Mouse (Mus musculus) intestine, embryonic 14.5 days (tissue): Measurements from ENCODE around the gene Phactr4. TPM values are rescaled to one million over a fixed set of nuclear protein-coding genes. Genes with fewer than 3 reads are reported as not detected.

Experiments used
- ATAC-seq: fragments of 200-750 bp; cut with Nextera tagmentation; replicated peaks from 2 replicates; pipeline ENCODE4 v1.8.0; 2017; ENCODE audit warnings: low read depth, moderate number of reproducible peaks, moderate TSS enrichment, moderate library complexity; ENCODE audit not compliant: low FRiP score, low TSS enrichment
- DNase-seq: peaks from one replicate; pipeline ENCODE4 v3.0.0-alpha.2; 2018; ENCODE audit warnings: low spot score
- H3K27ac ChIP-seq: fragments of 300-500 bp; sonication (generic); 2 replicates; pipeline ENCODE4 v1.5.1; 2014; ENCODE audit warnings: low read depth, mild to moderate bottlenecking, control low read depth
- H3K27me3 ChIP-seq: fragments of 300-500 bp; sonication (generic); replicated peaks from 2 replicates; pipeline ENCODE4 v1.6.1; 2014; ENCODE audit warnings: low read length, control low read depth; ENCODE audit not compliant: control insufficient read depth, insufficient read depth
- H3K36me3 ChIP-seq: fragments of 300-500 bp; sonication (generic); 2 replicates; pipeline ENCODE4 v1.6.1; 2014; ENCODE audit warnings: low read length, control low read depth; ENCODE audit not compliant: control insufficient read depth, insufficient read depth
- H3K4me1 ChIP-seq: fragments of 300-500 bp; sonication (generic); replicated peaks from 2 replicates; pipeline ENCODE4 v1.6.1; 2014; ENCODE audit warnings: low read length, control low read depth, mixed read lengths; ENCODE audit not compliant: control insufficient read depth, insufficient read depth
- H3K4me2 ChIP-seq: fragments of 300-500 bp; sonication (generic); 2 replicates; pipeline ENCODE4 v1.6.1; 2014; ENCODE audit warnings: low read length
- H3K4me3 ChIP-seq: fragments of 300-500 bp; sonication (generic); 2 replicates; pipeline ENCODE4 v1.5.1; 2014; ENCODE audit warnings: low read depth, low read length, control low read depth, mixed read lengths
- H3K9ac ChIP-seq: fragments of 300-500 bp; sonication (generic); 2 replicates; pipeline ENCODE4 v1.6.1; 2014; ENCODE audit warnings: mild to moderate bottlenecking, low read length
- H3K9me3 ChIP-seq: fragments of 300-500 bp; sonication (generic); 2 replicates; pipeline ENCODE4 v1.6.1; 2016; ENCODE audit warnings: low read length, control low read depth; ENCODE audit not compliant: control insufficient read depth
- WGBS: fragments of 180-500 bp; shearing (Covaris S2); extraction: QIAGEN DNeasy Blood & Tissue Kit; methylation state at CpG from one replicate; pipeline ENCODE4 v1.1.7; 2014; 5-methylcytosine and 5-hydroxymethylcytosine counted together
- polyA plus RNA-seq: library from polyadenylated mRNA; unstranded; fragments of >200 nt; fragmentation: Nextera tagmentation; extraction: Ambion mirVana; gene quantifications from 2 replicates; pipeline ENCODE4 v1.2.1, GENCODE M21; 2014

Gene Phactr4
- 21.5 and 22.4 TPM in 2 replicates for polyA plus RNA-seq

DNA sequence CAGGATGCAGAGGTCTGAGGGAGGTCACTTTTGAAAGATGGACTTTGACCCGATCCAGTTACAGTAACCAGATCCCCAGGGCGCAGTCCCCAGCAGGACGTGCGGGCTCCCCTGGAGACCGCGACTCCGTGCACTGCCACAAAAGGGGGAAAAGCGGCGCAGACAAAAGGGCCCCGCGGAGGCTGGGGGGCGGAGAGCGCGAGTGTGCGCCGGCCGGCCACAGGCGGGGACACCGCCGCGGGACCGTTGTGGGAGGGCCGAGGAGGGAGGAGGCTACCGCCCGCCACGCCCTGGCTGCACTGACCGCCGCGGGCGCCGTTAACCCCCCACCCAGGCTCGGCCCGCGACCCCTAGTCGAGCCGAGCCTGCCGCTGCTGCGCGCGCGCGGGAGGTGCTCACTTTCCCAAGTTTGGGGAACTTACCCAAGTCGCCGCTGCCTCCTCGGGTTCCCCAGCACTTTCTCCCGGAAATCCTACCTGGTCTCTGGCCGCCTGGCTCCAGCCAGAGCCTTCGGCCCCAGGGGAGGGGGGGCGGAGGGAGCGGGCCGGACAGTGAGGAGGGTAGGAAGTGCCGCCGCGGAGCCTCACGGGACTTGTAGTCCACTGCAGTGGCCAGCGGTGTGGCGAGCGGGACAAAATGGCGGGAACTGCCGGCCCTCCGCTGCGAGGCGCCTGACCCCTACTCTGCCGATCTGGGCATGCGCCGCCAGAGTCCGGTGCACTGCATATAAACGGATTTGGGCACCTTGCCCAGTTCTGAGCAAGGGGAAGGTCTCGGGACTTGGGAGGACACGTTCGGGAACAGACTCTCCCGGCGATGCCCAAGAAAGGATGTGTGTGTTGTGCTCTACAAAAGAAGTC, at the start of gene Phactr4:
Gene Phactr4 (minus strand): TSS at position 567 of the 860 bp plus-strand sequence.
- Histone ChIP-seq H3K4me3 (peak within 1 kb of the TSS; percentile 58), H3K27ac (peak within 1 kb of the TSS; percentile 98), H3K9me3 (no peaks in the 10 kb centered on the region), H3K4me1 (peaks cover 13% of the 10 kb centered on the region), H3K36me3 (no peaks in the 10 kb centered on the region), H3K27me3 (no peaks in the 10 kb centered on the region), H3K4me2 (peak within 1 kb of the TSS; percentile 66), H3K9ac (peak within 1 kb of the TSS; percentile 89)
- 0% methylated on average over 58 of the region's 73 CpGs for WGBS
- DNase-seq = peak; percentile 98
- ATAC-seq = peak; percentile 96

GRCm38 (mm10) chr4:132469873-132470272, 47.6 kb upstream of the Phactr4 start:
- Histone ChIP-seq H3K36me3 (no peaks in the 10 kb centered on the region), H3K27me3 (no peaks in the 10 kb centered on the region), H3K9me3 (no peaks in the 10 kb centered on the region), H3K9ac (no peak overlapping the region), H3K4me3 (no peak overlapping the region), H3K4me2 (no peak overlapping the region), H3K4me1 (no peaks in the 10 kb centered on the region), H3K27ac (peak overlapping the region; percentile 2; the same call in 1 of the 2 replicates)
- DNase-seq (peak; percentile 62), ATAC-seq (peak; percentile 76; the same call in 1 of the 2 replicates)
- WGBS = 8% methylated on average over 3 of the region's 3 CpGs

- Histone ChIP-seq H3K4me2 (peak overlapping the region; percentile 77), H3K9me3 (no peaks in the 10 kb centered on the region), H3K36me3 (peaks cover 22% of the 10 kb centered on the region), H3K4me1 (peaks cover 8% of the 10 kb centered on the region), H3K9ac (peak overlapping the region; percentile 86), H3K4me3 (peak overlapping the region; percentile 83), H3K27me3 (no peaks in the 10 kb centered on the region), H3K27ac (no peak overlapping the region)
- under 1% methylated on average over 5 of the region's 5 CpGs for WGBS
- DNase-seq (no peak), ATAC-seq (no peak)
Measured at GRCm38 (mm10) chr4:132464255-132464613, 41.9 kb upstream of the Phactr4 start.

- ATAC-seq = peak; percentile 92
- under 1% methylated on average over 44 of the region's 44 CpGs for WGBS
- peak; percentile 95 for DNase-seq
- peak within 1 kb of the TSS; percentile 70 for H3K27ac ChIP-seq
- peaks cover 8% of the 10 kb centered on the region for H3K4me1 ChIP-seq
- peak within 1 kb of the TSS; percentile 83 for H3K4me3 ChIP-seq
- H3K27me3 ChIP-seq = no peaks in the 10 kb centered on the region
- H3K36me3 ChIP-seq = peaks cover 27% of the 10 kb centered on the region
- no peaks in the 10 kb centered on the region for H3K9me3 ChIP-seq
- H3K9ac ChIP-seq = peak within 1 kb of the TSS; percentile 86
- peak within 1 kb of the TSS; percentile 77 for H3K4me2 ChIP-seq
Measured at GRCm38 (mm10) chr4:132463430-132464254, 41.4 kb upstream of the Phactr4 start, which contains the start of gene Med18. Med18 (minus strand) TSS chr4:132463921.

GRCm38 (mm10) chr4:132462836-132463235, 40.5 kb upstream of the Phactr4 start:
- Histone ChIP-seq H3K27me3 (no peaks in the 10 kb centered on the region), H3K36me3 (peaks cover 35% of the 10 kb centered on the region), H3K27ac (no peak overlapping the region), H3K4me1 (peaks cover 8% of the 10 kb centered on the region), H3K4me2 (peak overlapping the region; percentile 77), H3K9me3 (no peaks in the 10 kb centered on the region), H3K9ac (peak overlapping the region; percentile 86), H3K4me3 (peak overlapping the region; percentile 83)
- no peak for ATAC-seq
- WGBS = 8% methylated on average over 11 of the region's 11 CpGs
- DNase-seq = peak; percentile 59

DNA sequence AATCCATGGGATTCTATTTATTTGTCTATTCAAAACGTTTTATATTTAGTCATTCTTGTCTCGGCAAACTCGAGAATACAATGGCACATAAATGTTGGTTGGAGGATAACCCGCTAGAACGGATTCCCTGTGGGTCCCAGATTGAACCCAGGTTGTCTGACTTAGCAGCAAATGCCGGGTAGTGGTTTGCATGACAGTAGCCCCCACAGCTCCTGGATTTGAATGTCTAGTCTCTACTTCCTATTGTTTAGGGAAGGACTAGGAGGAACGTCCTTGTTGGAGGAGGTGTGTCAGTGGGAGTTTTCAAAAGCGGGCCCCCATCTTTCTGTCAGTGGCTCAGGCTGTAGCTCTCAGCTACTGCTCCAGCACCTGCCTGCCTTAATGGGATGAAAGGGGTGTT, 37.9 kb upstream of the Phactr4 start:
- no peak overlapping the region for H3K4me3 ChIP-seq
- no peak overlapping the region for H3K4me2 ChIP-seq
- no peaks in the 10 kb centered on the region for H3K9me3 ChIP-seq
- H3K4me1 ChIP-seq = peaks cover 8% of the 10 kb centered on the region
- no peak for DNase-seq
- ATAC-seq = no peak
- H3K36me3 ChIP-seq = peaks cover 46% of the 10 kb centered on the region
- no peak overlapping the region for H3K9ac ChIP-seq
- WGBS = 84% methylated on average over 8 of the region's 8 CpGs
- H3K27ac ChIP-seq = no peak overlapping the region
- no peaks in the 10 kb centered on the region for H3K27me3 ChIP-seq

- H3K9me3 ChIP-seq = no peaks in the 10 kb centered on the region
- ATAC-seq (no peak), DNase-seq (no peak)
- H3K4me3 ChIP-seq = no peak overlapping the region
- no peaks in the 10 kb centered on the region for H3K4me1 ChIP-seq
- H3K9ac ChIP-seq = no peak overlapping the region
- H3K36me3 ChIP-seq = peaks cover 37% of the 10 kb centered on the region
- 89% methylated on average over 6 of the region's 6 CpGs for WGBS
- H3K27me3 ChIP-seq = no peaks in the 10 kb centered on the region
- no peak overlapping the region for H3K4me2 ChIP-seq
- H3K27ac ChIP-seq = peak overlapping the region; percentile 44; the same call in 1 of the 2 replicates
Measured at GRCm38 (mm10) chr4:132455561-132455960, 33.3 kb upstream of the Phactr4 start.

GRCm38 (mm10) chr4:132455146-132455545, 32.9 kb upstream of the Phactr4 start:
- H3K4me3 ChIP-seq = no peak overlapping the region
- DNase-seq (peak; percentile 66), ATAC-seq (peak; percentile 58; the same call in 1 of the 2 replicates)
- 64% methylated on average over 3 of the region's 3 CpGs for WGBS
- peak overlapping the region; percentile 44; the same call in 1 of the 2 replicates for H3K27ac ChIP-seq
- H3K9ac ChIP-seq = no peak overlapping the region
- H3K4me2 ChIP-seq = no peak overlapping the region
- peaks cover 32% of the 10 kb centered on the region for H3K36me3 ChIP-seq
- H3K27me3 ChIP-seq = no peaks in the 10 kb centered on the region
- H3K4me1 ChIP-seq = no peaks in the 10 kb centered on the region
- H3K9me3 ChIP-seq = no peaks in the 10 kb centered on the region
